Mouse (Mus musculus): ENCODE results near the gene Jmjd6. TPM values are rescaled to one million over a fixed set of nuclear protein-coding genes. Genes with fewer than 3 reads are reported as not detected.

The Jmjd6 gene
- polyA plus RNA-seq, 1 experiment from 2014 or later = 81.8 TPM

GRCm38 (mm10) chr11:116873987-116874386 lies 30.7 kb upstream of the Jmjd6 start:
- H3K27me3 ChIP-seq (ENCODE audit: control insufficient read depth, insufficient read depth, low read length) = no peaks in the 10 kb centered on the region
- H3K27ac ChIP-seq (replicated peaks; ENCODE audit: low read depth, low read length) = no peak overlapping the region
- peaks cover 12% of the 10 kb centered on the region for H3K36me3 ChIP-seq (ENCODE audit: control insufficient read depth, insufficient read depth, low read length)

GRCm38 (mm10) chr11:116871538-116871937 lies 28.3 kb upstream of the Jmjd6 start:
- Histone ChIP-seq H3K36me3 (ENCODE audit: control insufficient read depth, insufficient read depth, low read length) (peaks cover 12% of the 10 kb centered on the region), H3K27me3 (ENCODE audit: control insufficient read depth, insufficient read depth, low read length) (no peaks in the 10 kb centered on the region), H3K9me3 (ENCODE audit: control insufficient read depth, low read length) (no peaks in the 10 kb centered on the region), H3K27ac (replicated peaks; ENCODE audit: low read depth, low read length) (no peak overlapping the region), H3K4me2 (ENCODE audit: low read depth, severe bottlenecking) (no peak overlapping the region), H3K4me1 (ENCODE audit: control insufficient read depth, insufficient read depth, low read length) (no peaks in the 10 kb centered on the region), H3K4me3 (ENCODE audit: low read depth, low read length) (no peak overlapping the region), H3K9ac (ENCODE audit: low read length) (no peak overlapping the region)
- ATAC-seq (ENCODE audit: insufficient number of reproducible peaks, low FRiP score, low TSS enrichment, low read depth) (no peak), DNase-seq (ENCODE audit: low spot score) (no peak)
- 75% methylated on average over 9 of the region's 9 CpGs for WGBS

More at GRCm38 (mm10) chr11:116873987-116874386, 30.7 kb upstream of the Jmjd6 start:
- no peak overlapping the region for H3K9ac ChIP-seq (ENCODE audit: low read length)
- no peak overlapping the region for H3K4me2 ChIP-seq (ENCODE audit: low read depth, severe bottlenecking)
- DNase-seq (ENCODE audit: low spot score) (no peak), ATAC-seq (ENCODE audit: insufficient number of reproducible peaks, low FRiP score, low TSS enrichment, low read depth) (no peak)
- no peak overlapping the region for H3K4me3 ChIP-seq (ENCODE audit: low read depth, low read length)
- H3K9me3 ChIP-seq (ENCODE audit: control insufficient read depth, low read length) = no peaks in the 10 kb centered on the region
- H3K4me1 ChIP-seq (ENCODE audit: control insufficient read depth, insufficient read depth, low read length) = no peaks in the 10 kb centered on the region
- WGBS = 82% methylated on average over 20 of the region's 20 CpGs

GRCm38 (mm10) chr11:116869641-116870040 lies 26.4 kb upstream of the Jmjd6 start:
- DNase-seq (ENCODE audit: low spot score) (no peak), ATAC-seq (ENCODE audit: insufficient number of reproducible peaks, low FRiP score, low TSS enrichment, low read depth) (no peak)
- WGBS = 91% methylated on average over 4 of the region's 4 CpGs
- Histone ChIP-seq H3K4me1 (ENCODE audit: control insufficient read depth, insufficient read depth, low read length) (no peaks in the 10 kb centered on the region), H3K4me3 (ENCODE audit: low read depth, low read length) (no peak overlapping the region), H3K9ac (ENCODE audit: low read length) (no peak overlapping the region), H3K9me3 (ENCODE audit: control insufficient read depth, low read length) (no peaks in the 10 kb centered on the region), H3K36me3 (ENCODE audit: control insufficient read depth, insufficient read depth, low read length) (peaks cover 12% of the 10 kb centered on the region), H3K27me3 (ENCODE audit: control insufficient read depth, insufficient read depth, low read length) (no peaks in the 10 kb centered on the region), H3K4me2 (ENCODE audit: low read depth, severe bottlenecking) (no peak overlapping the region), H3K27ac (replicated peaks; ENCODE audit: low read depth, low read length) (no peak overlapping the region)

GRCm38 (mm10) chr11:116869223-116869622 lies 26.0 kb upstream of the Jmjd6 start:
- DNase-seq (ENCODE audit: low spot score) = no peak
- ATAC-seq (ENCODE audit: insufficient number of reproducible peaks, low FRiP score, low TSS enrichment, low read depth) = no peak
- 86% methylated on average over 8 of the region's 8 CpGs for WGBS
- no peak overlapping the region for H3K27ac ChIP-seq (replicated peaks; ENCODE audit: low read depth, low read length)
- H3K4me3 ChIP-seq (ENCODE audit: low read depth, low read length) = no peak overlapping the region
- peaks cover 11% of the 10 kb centered on the region for H3K36me3 ChIP-seq (ENCODE audit: control insufficient read depth, insufficient read depth, low read length)
- H3K4me1 ChIP-seq (ENCODE audit: control insufficient read depth, insufficient read depth, low read length) = no peaks in the 10 kb centered on the region
- H3K9ac ChIP-seq (ENCODE audit: low read length) = no peak overlapping the region
- H3K4me2 ChIP-seq (ENCODE audit: low read depth, severe bottlenecking) = no peak overlapping the region
- no peaks in the 10 kb centered on the region for H3K9me3 ChIP-seq (ENCODE audit: control insufficient read depth, low read length)
- no peaks in the 10 kb centered on the region for H3K27me3 ChIP-seq (ENCODE audit: control insufficient read depth, insufficient read depth, low read length)

- no peak overlapping the region for H3K4me2 ChIP-seq (ENCODE audit: low read depth, severe bottlenecking)
- 74% methylated on average over 3 of the region's 3 CpGs for WGBS
- ATAC-seq (ENCODE audit: insufficient number of reproducible peaks, low FRiP score, low TSS enrichment, low read depth) (no peak), DNase-seq (ENCODE audit: low spot score) (no peak)
- H3K4me3 ChIP-seq (ENCODE audit: low read depth, low read length) = no peak overlapping the region
- H3K27ac ChIP-seq (replicated peaks; ENCODE audit: low read depth, low read length) = no peak overlapping the region
- no peak overlapping the region for H3K9ac ChIP-seq (ENCODE audit: low read length)
- no peaks in the 10 kb centered on the region for H3K9me3 ChIP-seq (ENCODE audit: control insufficient read depth, low read length)
- H3K27me3 ChIP-seq (ENCODE audit: control insufficient read depth, insufficient read depth, low read length) = no peaks in the 10 kb centered on the region
- peaks cover 7% of the 10 kb centered on the region for H3K36me3 ChIP-seq (ENCODE audit: control insufficient read depth, insufficient read depth, low read length)
- H3K4me1 ChIP-seq (ENCODE audit: control insufficient read depth, insufficient read depth, low read length) = no peaks in the 10 kb centered on the region
Observed at GRCm38 (mm10) chr11:116868129-116868528, 24.9 kb upstream of the Jmjd6 start.

DNA sequence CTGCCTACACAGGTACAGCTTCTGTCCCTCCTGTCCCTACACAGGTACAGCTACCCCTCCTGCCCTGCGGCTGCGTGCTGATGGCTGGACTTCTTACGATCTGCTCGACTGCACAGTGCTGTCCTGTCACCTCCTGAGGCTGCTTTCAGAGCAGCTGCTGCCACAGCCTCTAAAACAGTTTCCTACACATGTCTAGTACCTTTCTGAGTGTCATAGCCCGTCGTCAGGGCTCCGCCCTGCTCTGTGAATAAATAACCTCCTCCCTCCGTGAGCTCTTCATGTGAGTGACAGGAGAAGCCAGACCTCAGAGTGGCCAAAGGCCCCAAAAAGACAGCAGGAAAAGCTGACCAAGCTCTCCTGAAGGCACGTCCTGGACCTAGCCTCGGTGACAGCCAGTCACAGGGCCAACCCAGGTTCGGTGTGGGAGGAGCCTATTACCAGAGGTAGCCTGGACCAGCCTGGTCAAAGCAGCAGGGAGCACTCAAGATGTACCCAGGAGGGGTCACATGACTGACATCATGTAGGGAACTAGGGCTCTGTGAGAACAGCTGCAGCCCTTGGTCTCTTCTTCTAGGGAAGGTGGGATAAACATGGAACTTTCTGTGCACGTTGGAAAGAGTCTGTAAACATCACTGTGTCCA lies 22.8 kb upstream of the Jmjd6 start:
- no peaks in the 10 kb centered on the region for H3K9me3 ChIP-seq (ENCODE audit: control insufficient read depth, low read length)
- H3K4me2 ChIP-seq (ENCODE audit: low read depth, severe bottlenecking) = no peak overlapping the region
- H3K4me3 ChIP-seq (ENCODE audit: low read depth, low read length) = no peak overlapping the region
- peaks cover 10% of the 10 kb centered on the region for H3K36me3 ChIP-seq (ENCODE audit: control insufficient read depth, insufficient read depth, low read length)
- H3K4me1 ChIP-seq (ENCODE audit: control insufficient read depth, insufficient read depth, low read length) = no peaks in the 10 kb centered on the region
- no peak for DNase-seq (ENCODE audit: low spot score)
- ATAC-seq (ENCODE audit: insufficient number of reproducible peaks, low FRiP score, low TSS enrichment, low read depth) = no peak
- WGBS = 77% methylated on average over 12 of the region's 12 CpGs
- H3K27me3 ChIP-seq (ENCODE audit: control insufficient read depth, insufficient read depth, low read length) = no peaks in the 10 kb centered on the region
- no peak overlapping the region for H3K27ac ChIP-seq (replicated peaks; ENCODE audit: low read depth, low read length)
- H3K9ac ChIP-seq (ENCODE audit: low read length) = no peak overlapping the region

DNA sequence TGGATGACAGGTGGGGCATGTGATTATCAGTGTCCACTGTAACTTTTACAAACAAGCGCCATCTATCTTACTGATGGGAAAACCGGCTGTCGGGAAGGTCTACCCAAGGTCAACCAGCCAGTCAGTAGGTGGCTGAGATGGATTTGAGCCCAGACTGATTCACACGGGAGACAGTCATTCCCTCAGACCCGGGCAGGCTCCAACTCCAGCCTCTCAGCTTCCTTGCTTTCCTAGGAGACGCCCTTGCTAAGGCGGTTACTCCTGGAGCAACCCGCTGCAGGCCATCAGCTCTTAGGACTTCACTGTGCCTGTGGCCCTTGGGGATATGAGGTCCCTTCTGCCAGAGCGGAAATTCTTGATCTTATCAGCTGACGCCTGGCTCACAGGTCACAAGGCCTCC lies 21.2 kb upstream of the Jmjd6 start:
- Histone ChIP-seq H3K4me1 (ENCODE audit: control insufficient read depth, insufficient read depth, low read length) (no peaks in the 10 kb centered on the region), H3K9me3 (ENCODE audit: control insufficient read depth, low read length) (no peaks in the 10 kb centered on the region), H3K9ac (ENCODE audit: low read length) (no peak overlapping the region), H3K27me3 (ENCODE audit: control insufficient read depth, insufficient read depth, low read length) (no peaks in the 10 kb centered on the region), H3K4me2 (ENCODE audit: low read depth, severe bottlenecking) (no peak overlapping the region), H3K36me3 (ENCODE audit: control insufficient read depth, insufficient read depth, low read length) (peaks cover 5% of the 10 kb centered on the region; the same call in 1 of the 2 replicates), H3K27ac (replicated peaks; ENCODE audit: low read depth, low read length) (no peak overlapping the region), H3K4me3 (ENCODE audit: low read depth, low read length) (no peak overlapping the region)
- ATAC-seq (ENCODE audit: insufficient number of reproducible peaks, low FRiP score, low TSS enrichment, low read depth) (no peak), DNase-seq (ENCODE audit: low spot score) (no peak)
- WGBS = 80% methylated on average over 10 of the region's 10 CpGs

DNA sequence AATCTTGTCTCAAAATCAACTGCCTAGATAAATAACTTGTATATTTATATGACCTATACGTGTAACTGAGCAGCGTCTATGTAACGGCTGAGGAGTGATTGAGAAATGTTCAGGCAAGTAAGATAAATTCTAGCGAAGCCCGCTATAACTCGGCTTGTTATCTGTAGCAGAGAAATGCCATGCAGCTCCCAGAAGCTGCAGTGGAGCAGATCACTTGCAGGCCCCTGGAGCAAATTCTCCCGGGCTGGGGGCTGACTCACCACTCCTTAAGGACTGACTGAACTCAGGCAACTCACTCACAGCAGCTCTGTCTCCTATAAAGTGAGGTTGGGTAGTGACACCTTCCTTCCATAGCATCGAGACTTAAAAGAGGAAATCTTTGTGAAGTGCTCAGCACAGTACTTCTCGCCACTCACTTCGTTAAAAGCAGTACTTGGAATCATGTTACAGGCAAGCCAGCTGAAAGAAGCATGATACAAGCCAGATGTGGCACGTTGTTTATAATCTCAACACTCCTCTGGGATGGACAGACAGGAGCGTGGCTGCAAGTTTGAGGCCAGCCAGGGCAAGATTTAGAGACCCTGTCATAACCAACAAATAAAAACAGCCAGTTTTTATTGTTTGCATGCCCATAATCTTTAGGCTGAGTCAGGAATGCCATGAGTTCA lies 14.1 kb upstream of the Jmjd6 start:
- Histone ChIP-seq H3K4me3 (ENCODE audit: low read depth, low read length) (no peak overlapping the region), H3K27ac (replicated peaks; ENCODE audit: low read depth, low read length) (0 out of 2 replicates have a peak overlapping the region, but pooled peaks have one; percentile 1), H3K4me2 (ENCODE audit: low read depth, severe bottlenecking) (no peak overlapping the region), H3K27me3 (ENCODE audit: control insufficient read depth, insufficient read depth, low read length) (no peaks in the 10 kb centered on the region), H3K4me1 (ENCODE audit: control insufficient read depth, insufficient read depth, low read length) (peaks cover 10% of the 10 kb centered on the region; the same call in 1 of the 2 replicates), H3K9ac (ENCODE audit: low read length) (no peak overlapping the region), H3K36me3 (ENCODE audit: control insufficient read depth, insufficient read depth, low read length) (peaks cover 3% of the 10 kb centered on the region; the same call in 1 of the 2 replicates), H3K9me3 (ENCODE audit: control insufficient read depth, low read length) (no peaks in the 10 kb centered on the region)
- 38% methylated on average over 12 of the region's 12 CpGs for WGBS
- ATAC-seq (ENCODE audit: insufficient number of reproducible peaks, low FRiP score, low TSS enrichment, low read depth) (no peak), DNase-seq (ENCODE audit: low spot score) (peak; percentile 40)

Data from limb, embryonic 11.5 days (tissue).